Mouse (Mus musculus): ENCODE measurements at regions not wholly inside any gene's neighbourhood (a gene's known extent, or its start where the extent isn't known, plus 50 kb on each side); places are given as distances from the start of the nearest gene placed in this dataset.
"Not testable (repeated sequence)": the region's sequence is repeated elsewhere in the genome, so short reads cannot be mapped to it uniquely, and the experiment has no call there.

- DNase-seq (ENCODE audit: low spot score): no peak
Observed at GRCm38 (mm10) chr17:50346451-50347192, 53.2 kb upstream of the Dazl start.

DNA sequence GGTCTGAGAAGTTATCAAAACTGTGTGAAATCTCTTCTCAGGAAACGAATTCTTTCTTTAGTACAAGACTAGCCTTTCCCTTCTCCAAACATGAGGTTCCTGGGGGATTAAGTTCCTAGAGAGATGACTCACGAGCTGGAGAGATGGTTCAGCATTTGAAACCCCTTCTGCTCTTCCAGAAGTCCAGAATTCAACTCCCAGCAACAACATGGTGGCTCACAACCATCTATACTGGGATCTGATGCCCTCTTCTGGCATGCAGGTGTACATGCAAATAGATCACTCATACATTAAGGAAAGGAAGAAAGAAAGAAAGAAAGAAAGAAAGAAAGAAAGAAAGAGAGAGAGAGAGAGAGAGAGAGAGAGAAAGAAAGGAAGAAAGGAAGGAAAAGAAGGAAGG, 60.4 kb upstream of the Dazl start:
- DNase-seq (ENCODE audit: low spot score): not testable (repeated sequence)

DNA sequence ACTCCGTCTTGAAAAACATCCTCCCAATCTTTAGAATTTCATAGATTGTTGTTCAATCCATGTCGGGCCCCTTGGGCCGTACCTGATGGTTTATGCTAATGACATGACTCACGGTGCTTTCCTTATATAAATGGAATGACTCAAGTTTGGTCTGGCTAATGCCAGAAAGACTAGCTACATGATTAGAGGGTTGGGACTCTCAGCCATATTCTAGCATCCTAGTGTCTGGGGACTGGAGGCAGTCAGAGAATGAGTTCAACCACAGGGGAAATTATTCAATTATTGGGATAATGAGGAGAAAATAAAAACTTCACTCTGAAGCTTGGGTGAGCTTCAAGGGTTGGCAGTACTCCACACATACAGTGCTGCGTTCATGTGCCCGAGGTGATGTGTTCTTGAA, 60.9 kb upstream of the Dazl start:
- no peak for DNase-seq (ENCODE audit: low spot score)

- DNase-seq (ENCODE audit: low spot score): no peak
Observed at GRCm38 (mm10) chr17:50361657-50362233, 68.3 kb upstream of the Dazl start.

- no peak for DNase-seq (ENCODE audit: low spot score)
Observed at GRCm38 (mm10) chr17:50365396-50365795, 72.0 kb upstream of the Dazl start.

DNA sequence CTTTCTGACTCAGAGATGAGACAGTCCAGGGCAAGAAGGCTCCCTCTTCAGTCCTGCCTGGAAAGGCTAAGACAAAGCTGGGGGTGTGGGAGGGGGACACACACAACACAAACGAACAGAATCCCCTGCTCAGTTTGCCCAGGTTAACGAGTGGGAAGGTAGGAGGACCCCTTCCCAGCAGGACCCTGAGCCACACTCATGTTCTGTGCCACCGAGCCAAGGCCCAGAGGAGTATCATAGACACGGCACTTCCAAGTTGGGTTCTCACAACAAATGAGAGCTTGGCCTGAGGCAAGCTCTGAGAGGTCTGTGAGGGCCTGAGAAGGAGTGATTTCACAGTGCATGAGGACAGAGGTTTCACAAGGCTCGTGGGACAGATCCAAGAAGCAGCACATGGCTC, 72.7 kb upstream of the Dazl start:
- DNase-seq (ENCODE audit: low spot score): no peak

- peak; percentile 69 for DNase-seq (ENCODE audit: low spot score)
Observed at GRCm38 (mm10) chr17:50369216-50369875, 75.9 kb upstream of the Dazl start.

GRCm38 (mm10) chr17:50370484-50370883, 77.0 kb upstream of the Dazl start:
- no peak for DNase-seq (ENCODE audit: low spot score)

DNA sequence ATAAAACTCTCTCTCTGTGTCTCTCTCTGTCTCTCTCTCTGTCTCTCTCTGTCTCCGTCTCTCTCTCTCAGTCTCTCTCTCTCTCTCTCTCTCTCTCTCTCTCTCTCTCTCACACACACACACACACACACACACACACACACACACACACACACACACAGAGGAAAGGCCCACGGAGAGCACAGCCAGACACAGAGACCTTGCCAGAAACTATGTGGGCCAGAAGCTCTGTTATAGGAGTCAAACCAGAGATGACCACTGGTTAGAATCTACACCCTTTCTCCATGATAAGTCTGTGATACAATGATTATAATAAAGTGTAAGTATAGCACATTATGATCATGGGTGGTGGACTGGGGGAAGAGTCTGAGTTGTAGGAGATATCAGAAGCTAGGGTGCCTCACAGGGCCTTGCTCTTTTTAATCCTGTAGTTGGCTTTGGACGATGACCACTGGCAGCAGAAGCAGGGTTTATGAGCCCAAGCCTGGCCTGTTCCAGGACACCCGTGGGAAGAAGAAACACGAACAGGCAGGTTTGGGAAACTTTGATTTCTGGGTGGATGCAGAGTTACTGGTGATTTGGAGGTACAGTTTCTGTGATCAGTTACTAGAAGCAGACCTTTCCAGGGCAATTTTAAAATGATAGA, 80.2 kb upstream of the Dazl start:
- no peak for DNase-seq (ENCODE audit: low spot score)

- no peak for DNase-seq (ENCODE audit: low spot score)
Observed at GRCm38 (mm10) chr17:50375465-50375864, 82.0 kb upstream of the Dazl start.

DNA sequence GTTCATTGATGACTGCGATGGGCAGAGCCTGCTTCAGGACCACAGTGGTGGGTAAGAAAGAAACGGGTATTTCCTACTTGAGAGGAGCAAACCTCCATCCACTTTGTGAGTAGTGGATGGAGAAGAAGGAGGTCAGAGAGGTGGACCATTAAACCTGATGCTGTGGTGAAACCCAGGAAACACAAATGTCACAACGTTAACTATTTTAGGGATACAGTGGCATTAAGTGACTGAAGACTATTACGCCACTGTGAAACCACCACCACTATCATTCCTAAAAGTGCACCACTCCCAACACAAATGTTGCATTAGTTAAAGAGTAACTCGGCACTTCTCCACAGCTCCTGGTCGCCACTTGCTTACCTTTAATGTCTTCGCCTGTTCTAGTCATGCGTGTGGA, 83.3 kb upstream of the Dazl start:
- DNase-seq (ENCODE audit: low spot score): no peak

GRCm38 (mm10) chr17:50378141-50378727, 84.8 kb upstream of the Dazl start:
- no peak for DNase-seq (ENCODE audit: low spot score)

DNA sequence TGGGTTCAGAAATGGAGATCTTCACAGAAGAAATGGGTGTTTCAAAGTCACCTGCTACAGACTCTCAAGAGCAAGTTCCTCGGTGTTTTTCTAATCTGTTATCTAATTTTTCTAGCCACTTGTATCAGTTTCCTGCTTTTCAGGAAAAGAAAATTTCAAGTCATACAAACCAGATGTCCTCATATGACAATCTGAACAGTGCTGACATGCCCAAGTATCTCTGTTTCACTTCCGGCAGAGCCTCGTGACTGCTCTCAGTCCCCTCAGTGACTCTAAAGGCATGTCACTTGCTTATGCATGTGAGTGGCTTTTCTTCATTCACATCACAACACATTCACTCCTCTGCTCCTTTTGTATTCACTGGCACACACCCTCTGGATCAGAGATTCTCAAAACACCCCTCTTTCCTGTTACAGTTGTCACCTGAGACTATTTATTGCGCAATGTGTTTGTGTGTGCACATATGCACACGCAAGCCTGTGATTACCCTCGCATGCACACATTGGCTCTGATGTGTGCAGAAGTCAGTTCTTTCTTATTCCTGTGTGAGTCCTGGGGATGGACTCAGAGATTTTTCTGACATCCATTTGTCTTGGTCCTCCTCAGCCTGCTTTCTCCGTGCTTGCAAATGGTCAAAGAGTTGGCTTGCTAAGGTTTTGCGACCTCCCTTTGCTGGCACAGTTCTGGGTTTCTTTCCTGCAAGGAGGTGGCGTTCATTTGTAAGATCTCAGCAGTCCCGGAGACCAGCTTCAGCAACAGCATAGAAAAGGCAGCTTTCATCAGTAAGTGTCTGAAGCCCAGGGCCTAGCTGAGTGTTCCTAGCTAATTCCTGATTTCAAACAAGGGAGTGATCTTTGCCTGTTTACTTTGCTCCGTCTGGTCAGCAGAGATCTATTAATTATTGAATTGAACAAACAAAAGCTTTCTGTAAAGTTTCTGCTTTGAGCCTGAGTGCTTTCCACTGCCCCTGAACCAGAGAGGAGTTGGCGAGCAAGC, 95.6 kb upstream of the Dazl start:
- no peak for DNase-seq (ENCODE audit: low spot score)

DNA sequence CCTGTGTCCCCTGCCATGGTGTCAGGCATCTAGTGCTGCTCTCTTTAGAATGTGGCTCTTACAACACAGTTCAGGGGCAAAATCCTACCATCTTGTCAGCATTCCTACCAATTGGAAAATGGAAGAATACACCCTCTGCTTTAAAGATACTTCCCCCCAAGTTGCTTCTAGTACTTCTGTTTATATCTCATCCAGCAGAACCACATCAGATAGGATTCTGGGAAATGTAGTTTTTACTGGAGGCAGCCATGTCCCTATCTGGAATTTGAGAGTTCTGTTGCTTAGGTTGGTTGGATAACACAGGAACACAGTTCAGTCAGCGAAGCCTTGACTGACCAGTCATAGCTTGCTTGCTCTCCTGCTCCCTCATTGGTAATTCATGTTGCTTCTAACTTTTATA, 96.7 kb upstream of the Dazl start:
- DNase-seq (ENCODE audit: low spot score): no peak

- DNase-seq (ENCODE audit: low spot score): no peak
Observed at GRCm38 (mm10) chr17:50391207-50391606, 97.8 kb upstream of the Dazl start.

DNA sequence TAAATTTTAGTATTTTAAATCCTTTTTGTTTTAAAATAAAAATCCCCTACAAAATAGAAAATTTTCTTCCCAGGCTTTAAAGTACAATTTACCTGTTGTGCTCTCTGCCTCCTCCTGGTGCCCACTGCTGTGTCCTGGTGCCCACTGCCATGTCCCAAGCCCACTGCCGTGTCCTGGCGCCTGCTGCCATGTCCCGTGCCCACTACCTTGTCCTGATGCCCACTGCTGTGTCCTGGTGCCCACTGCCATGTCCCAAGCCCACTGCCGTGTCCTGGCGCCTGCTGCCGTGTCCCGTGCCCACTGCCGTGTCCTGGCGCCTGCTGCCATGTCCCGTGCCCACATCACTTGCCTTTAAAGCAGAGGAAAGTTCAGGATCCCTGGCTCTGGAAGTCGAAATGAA, 98.6 kb upstream of the Dazl start:
- DNase-seq (ENCODE audit: low spot score): no peak

GRCm38 (mm10) chr17:50392428-50392827, 99.0 kb upstream of the Dazl start:
- DNase-seq (ENCODE audit: low spot score): no peak

DNA sequence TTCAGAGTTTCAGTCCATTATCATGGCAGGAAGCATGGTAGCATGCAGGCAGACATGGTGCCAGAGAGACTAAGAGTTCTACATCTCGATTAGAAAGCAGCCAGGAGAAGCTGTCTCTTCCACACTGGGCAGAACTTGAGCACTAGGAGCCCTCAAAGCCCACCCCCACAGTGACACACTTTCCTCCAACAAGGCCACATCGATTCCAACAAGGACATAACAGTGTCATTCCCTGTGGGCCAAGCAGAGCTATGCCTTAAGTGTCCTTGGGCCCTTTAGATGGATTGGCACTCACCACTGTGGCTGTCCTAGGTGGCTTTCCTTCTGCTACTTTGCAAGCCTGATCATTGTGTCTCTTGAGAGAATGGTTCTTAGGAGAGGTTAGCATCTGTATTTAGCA, 99.5 kb upstream of the Dazl start:
- no peak for DNase-seq (ENCODE audit: low spot score)

- DNase-seq (ENCODE audit: low spot score): peak; percentile 13
Observed at GRCm38 (mm10) chr17:50393698-50394097, 100.3 kb upstream of the Dazl start.

- no peak for DNase-seq (ENCODE audit: low spot score)
Observed at GRCm38 (mm10) chr17:50394801-50395200, 101.4 kb upstream of the Dazl start.

DNA sequence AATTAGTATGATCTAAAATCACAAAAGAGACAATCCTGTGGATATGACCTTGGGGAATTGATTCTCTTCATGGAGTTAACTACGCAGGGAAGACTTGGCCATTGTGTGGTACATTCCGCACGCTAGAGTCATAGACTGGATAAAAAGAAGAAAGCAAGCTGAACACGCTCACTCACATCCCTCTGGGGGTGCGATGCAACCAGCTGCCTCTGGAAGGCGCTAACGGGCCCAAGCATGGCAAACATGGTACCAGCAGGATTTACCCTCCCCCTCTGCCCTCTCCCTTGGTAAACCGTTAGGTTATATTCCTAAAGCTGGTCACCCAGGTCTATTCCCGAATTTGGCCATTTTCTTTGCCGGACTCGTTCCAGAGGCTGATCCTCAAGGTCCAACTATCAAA, 102.2 kb upstream of the Dazl start:
- DNase-seq (ENCODE audit: low spot score): no peak
